Mouse (Mus musculus) forebrain, embryonic 11.5 days (tissue): ENCODE results near the gene Eps8. TPM values are rescaled to one million over a fixed set of nuclear protein-coding genes. Genes with fewer than 3 reads are reported as not detected.
A peak's percentile ranks its signal among the peaks of the same experiment; 100 is the strongest.

ENCODE experiments used
- ATAC-seq: fragments of 200-750 bp; cut with Nextera tagmentation; replicated peaks from 2 replicates; pipeline ENCODE4 v1.8.0; 2017; ENCODE audit warnings: moderate TSS enrichment; ENCODE audit not compliant: low FRiP score
- DNase-seq: peaks from one replicate; pipeline ENCODE4 v3.0.0-alpha.2; 2017; ENCODE audit warnings: low spot score
- H3K27ac ChIP-seq: fragments of 300-500 bp; sonication (generic); 2 replicates; pipeline ENCODE4 v1.5.1; 2014; ENCODE audit warnings: low read depth, low read length
- H3K27me3 ChIP-seq: fragments of 300-500 bp; sonication (generic); 2 replicates; pipeline ENCODE4 v1.6.1; 2014; ENCODE audit warnings: mild to moderate bottlenecking, low read length, mixed read lengths; ENCODE audit not compliant: control insufficient read depth, insufficient read depth
- H3K36me3 ChIP-seq: fragments of 300-500 bp; sonication (generic); 2 replicates; pipeline ENCODE4 v1.6.1; 2014; ENCODE audit warnings: mild to moderate bottlenecking, low read length, moderate library complexity, mixed read lengths; ENCODE audit not compliant: control insufficient read depth, insufficient read depth
- H3K4me1 ChIP-seq: fragments of 300-500 bp; sonication (generic); replicated peaks from 2 replicates; pipeline ENCODE4 v1.6.1; 2014; ENCODE audit warnings: low read length, mixed read lengths; ENCODE audit not compliant: control insufficient read depth, insufficient read depth
- H3K4me2 ChIP-seq: fragments of 300-500 bp; sonication (generic); 2 replicates; pipeline ENCODE4 v1.6.1; 2014; ENCODE audit warnings: low read depth, mild to moderate bottlenecking, low read length, moderate library complexity, mixed read lengths; ENCODE audit not compliant: severe bottlenecking
- H3K4me3 ChIP-seq: fragments of 300-500 bp; sonication (generic); 2 replicates; pipeline ENCODE4 v1.5.1; 2014; ENCODE audit warnings: low read depth, low read length
- H3K9ac ChIP-seq: fragments of 300-500 bp; sonication (generic); 2 replicates; pipeline ENCODE4 v1.6.1; 2014; ENCODE audit warnings: low read length
- H3K9me3 ChIP-seq: fragments of 300-500 bp; sonication (generic); 2 replicates; pipeline ENCODE4 v1.6.1; 2016; ENCODE audit warnings: low read length, mixed read lengths; ENCODE audit not compliant: control insufficient read depth
- whole genome bisulfite sequencing: fragments of 180-500 bp; shearing (Covaris S2); extraction: QIAGEN DNeasy Blood & Tissue Kit; methylation state at CpG from one replicate; pipeline ENCODE4 v1.1.7; 2014; 5-methylcytosine and 5-hydroxymethylcytosine counted together
- polyA plus RNA-seq: library from polyadenylated mRNA; unstranded; fragments of >200 nt; fragmentation: Nextera tagmentation; extraction: Ambion mirVana; gene quantifications from 2 replicates; pipeline ENCODE4 v1.2.1, GENCODE M21; 2014

Eps8 gene
- polyA plus RNA-seq, 1 experiment from 2014 or later: 5.9 TPM

DNA sequence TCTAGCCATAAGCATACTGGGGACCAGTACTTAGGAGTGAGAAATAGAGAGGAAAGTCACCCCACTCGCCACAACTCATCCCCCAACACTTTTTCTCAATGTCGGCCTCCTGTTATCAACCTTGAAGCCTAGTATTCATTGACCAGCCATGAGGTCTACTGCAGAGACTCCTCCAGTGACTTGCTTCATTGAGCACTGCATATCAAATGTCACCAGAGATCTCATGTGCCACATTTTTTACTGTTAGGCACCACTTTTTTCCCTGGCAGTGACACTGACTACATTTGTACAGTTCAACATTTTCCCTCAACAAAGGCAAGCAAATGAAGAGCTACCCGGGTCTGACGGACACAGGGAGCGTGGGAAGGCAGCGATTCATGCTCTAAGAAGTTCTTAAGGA is 108.6 kb downstream of the Eps8 start:
- Histone ChIP-seq H3K4me3 (no peak overlapping the region), H3K9ac (no peak overlapping the region), H3K36me3 (no peaks in the 10 kb centered on the region), H3K4me2 (no peak overlapping the region), H3K9me3 (no peaks in the 10 kb centered on the region), H3K27me3 (no peaks in the 10 kb centered on the region), H3K4me1 (peaks cover 15% of the 10 kb centered on the region; the same call in 1 of the 2 replicates), H3K27ac (no peak overlapping the region)
- ATAC-seq: no peak
- no peak for DNase-seq
- 90% methylated on average over 6 of the region's 6 CpGs for WGBS

DNA sequence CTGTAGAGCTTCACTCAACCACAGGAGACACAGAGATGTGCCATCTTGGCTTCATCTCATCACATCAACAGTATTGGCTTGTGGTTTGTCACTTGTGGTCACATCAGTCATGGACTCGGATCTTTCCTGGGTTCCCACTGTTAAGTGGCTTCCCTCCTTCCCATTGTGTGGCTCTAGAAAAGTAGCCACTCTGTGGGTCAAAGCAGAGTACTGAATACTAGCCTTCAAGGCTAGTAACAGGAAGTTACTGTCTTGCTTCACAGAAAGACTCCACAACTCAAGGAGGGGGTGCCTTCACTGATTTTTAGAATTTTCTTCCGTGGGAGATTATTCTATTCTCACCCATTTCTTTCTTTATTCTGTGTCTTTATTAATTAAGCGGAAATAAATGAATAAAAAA is 109.3 kb downstream of the Eps8 start:
- no peak for ATAC-seq

DNA sequence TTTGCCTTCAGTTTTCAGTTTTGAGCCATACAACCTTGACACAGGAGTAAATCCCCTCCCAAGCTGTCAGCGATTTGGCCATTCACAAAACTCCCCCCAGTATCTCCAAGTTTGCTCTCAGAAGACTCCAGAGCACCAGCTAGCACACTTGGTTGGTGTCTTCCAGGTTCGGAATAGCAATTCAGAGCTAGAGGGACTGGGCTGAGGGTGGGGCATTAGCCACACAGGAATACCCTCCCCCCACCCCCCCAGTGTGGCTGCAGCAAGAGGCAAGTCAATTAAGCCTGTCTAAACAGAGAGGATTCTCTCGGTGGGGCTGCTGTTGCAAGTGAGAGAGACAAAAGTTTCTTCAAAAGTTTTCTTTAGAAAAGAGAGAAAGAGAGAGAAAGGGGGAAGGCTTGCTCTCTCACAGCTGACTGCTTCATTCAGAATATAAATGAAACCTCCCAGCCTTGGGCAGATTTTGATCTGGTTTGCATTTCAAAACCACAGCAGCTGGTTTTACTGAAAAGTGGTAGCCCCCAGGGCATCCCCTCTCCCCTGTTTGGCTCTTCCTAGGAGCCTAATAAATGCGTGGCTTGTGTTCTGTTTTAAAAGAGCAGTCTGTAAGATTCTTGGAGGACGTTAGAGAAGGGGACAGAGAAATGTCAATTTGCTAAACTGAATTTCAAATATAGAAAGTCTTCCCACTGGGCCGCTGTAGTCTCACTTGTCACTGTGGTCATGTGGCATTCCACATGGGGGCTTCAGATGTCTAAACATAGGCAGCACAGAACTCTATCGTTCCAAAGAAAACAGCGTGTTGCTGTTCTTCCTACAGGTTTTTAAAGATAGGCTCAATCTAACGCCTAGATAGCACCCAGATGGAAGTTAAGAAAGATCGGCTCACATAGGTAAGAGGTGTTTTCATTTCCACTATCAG is 112.2 kb downstream of the Eps8 start:
- H3K9me3 ChIP-seq: no peaks in the 10 kb centered on the region
- peak overlapping the region; percentile 18; the same call in 1 of the 2 replicates for H3K27ac ChIP-seq
- H3K4me3 ChIP-seq: no peak overlapping the region
- H3K4me2 ChIP-seq: no peak overlapping the region; the same call in 1 of the 2 replicates
- ATAC-seq (peak; percentile 81), DNase-seq (no peak)
- H3K4me1 ChIP-seq: peaks cover 15% of the 10 kb centered on the region; the same call in 1 of the 2 replicates
- no peaks in the 10 kb centered on the region for H3K36me3 ChIP-seq
- WGBS: 4% methylated on average over 10 of the region's 10 CpGs
- peak overlapping the region; percentile 12; the same call in 1 of the 2 replicates for H3K9ac ChIP-seq
- H3K27me3 ChIP-seq: peaks cover 3% of the 10 kb centered on the region; the same call in 1 of the 2 replicates

More for the DNA sequence above, 109.3 kb downstream of the Eps8 start:
- WGBS: 87% methylated on average over 3 of the region's 3 CpGs
- H3K36me3 ChIP-seq: no peaks in the 10 kb centered on the region
- peaks cover 15% of the 10 kb centered on the region; the same call in 1 of the 2 replicates for H3K4me1 ChIP-seq
- H3K9me3 ChIP-seq: no peaks in the 10 kb centered on the region
- H3K9ac ChIP-seq: no peak overlapping the region
- no peak overlapping the region for H3K27ac ChIP-seq
- no peak for DNase-seq
- H3K27me3 ChIP-seq: peaks cover 3% of the 10 kb centered on the region; the same call in 1 of the 2 replicates
- no peak overlapping the region for H3K4me3 ChIP-seq
- H3K4me2 ChIP-seq: no peak overlapping the region

DNA sequence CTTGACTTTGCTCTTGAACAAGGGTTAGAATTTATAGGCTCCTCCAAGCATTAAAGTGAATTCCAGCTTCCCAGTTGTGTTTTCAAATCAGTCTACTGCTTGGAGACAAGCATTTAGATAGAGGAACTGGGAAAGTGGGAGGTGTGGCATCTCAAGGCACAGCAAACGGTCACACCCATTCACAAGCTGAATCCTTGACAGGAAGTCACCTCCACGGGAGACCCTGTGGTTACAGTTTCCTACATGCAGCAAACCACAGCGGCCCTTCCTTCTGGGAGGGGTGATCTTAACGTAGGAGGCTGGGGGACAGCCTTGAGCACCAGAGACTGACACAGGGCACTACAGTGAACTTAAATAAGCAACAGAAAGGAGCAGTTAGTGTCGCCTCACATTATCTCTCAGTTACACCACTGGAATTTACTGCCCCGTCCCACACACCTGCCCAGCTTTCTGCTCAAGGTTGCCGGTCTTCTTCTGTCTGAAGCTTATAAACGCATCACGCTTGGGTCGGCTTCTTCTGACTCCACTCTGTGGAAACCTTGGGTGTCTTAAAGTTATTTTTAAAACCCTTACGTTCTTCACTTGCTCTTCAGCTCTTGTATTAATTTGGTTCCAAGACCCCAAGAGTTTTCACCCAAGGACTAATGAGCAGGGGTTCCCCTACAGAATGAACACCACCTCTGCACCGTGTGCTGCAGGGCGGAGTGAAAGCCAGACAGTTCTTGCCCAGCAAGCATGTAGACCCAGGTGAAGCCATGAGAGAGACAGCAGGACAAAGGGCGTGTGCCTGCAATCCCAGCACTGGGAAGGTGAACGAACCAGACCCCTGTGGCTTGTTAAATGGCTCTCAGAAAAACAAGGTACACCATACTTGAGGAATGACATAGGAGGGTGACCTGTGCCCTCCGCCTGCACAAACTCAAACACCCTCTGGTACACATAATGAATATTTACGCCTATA is 113.2 kb downstream of the Eps8 start:
- Histone ChIP-seq H3K4me1 (peaks cover 15% of the 10 kb centered on the region; the same call in 1 of the 2 replicates), H3K4me2 (no peak overlapping the region), H3K27ac (peak overlapping the region; percentile 18; the same call in 1 of the 2 replicates), H3K4me3 (no peak overlapping the region), H3K36me3 (no peaks in the 10 kb centered on the region), H3K9ac (peak overlapping the region; percentile 12; the same call in 1 of the 2 replicates), H3K9me3 (no peaks in the 10 kb centered on the region), H3K27me3 (peaks cover 3% of the 10 kb centered on the region; the same call in 1 of the 2 replicates)
- 50% methylated on average over 17 of the region's 17 CpGs for WGBS
- ATAC-seq (peak; percentile 57), DNase-seq (no peak)

DNA sequence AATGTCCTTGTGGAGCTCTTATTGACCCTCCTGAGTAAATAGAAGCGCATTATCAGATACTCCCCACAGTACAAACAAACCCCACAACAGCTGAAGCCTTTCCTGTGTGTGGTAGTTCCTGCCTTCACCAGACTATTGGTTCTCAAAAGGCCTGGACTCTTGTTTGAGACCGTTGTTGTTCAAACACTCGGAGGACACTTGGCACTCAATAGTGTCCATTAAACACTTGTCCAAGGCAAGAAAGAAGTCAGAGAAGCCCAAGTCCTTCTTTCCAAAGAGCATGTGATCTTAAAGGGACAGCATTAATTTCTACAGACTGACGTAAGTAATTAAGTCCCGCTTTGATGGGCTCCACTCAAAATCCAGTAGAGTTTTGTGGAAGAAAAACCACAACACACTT is 113.9 kb downstream of the Eps8 start:
- ATAC-seq (no peak), DNase-seq (no peak)
- H3K27me3 ChIP-seq: peaks cover 3% of the 10 kb centered on the region; the same call in 1 of the 2 replicates
- H3K36me3 ChIP-seq: no peaks in the 10 kb centered on the region
- H3K27ac ChIP-seq: no peak overlapping the region
- H3K9me3 ChIP-seq: no peaks in the 10 kb centered on the region
- H3K9ac ChIP-seq: no peak overlapping the region
- no peak overlapping the region for H3K4me3 ChIP-seq
- H3K4me2 ChIP-seq: no peak overlapping the region
- peaks cover 15% of the 10 kb centered on the region; the same call in 1 of the 2 replicates for H3K4me1 ChIP-seq
- 80% methylated on average over 5 of the region's 5 CpGs for WGBS

DNA sequence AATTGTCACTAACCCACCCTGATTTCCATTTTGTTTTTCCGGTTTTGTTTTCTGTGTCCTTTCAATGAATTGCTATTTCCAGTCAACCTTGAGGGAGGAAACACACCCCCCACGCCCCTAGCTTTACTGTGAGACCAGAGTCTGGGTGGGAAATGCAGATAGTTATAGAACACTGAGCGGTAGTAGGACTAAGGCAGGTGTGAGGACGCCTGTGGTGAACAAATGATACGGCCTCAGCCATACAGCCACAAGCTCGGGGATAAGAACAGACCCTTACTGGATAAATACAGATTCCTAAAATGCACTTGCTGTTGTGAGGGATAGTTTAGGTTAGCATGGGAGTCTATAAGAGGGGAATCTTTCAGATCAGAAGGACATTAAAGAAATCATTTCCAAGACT is 114.3 kb downstream of the Eps8 start:
- no peak overlapping the region for H3K4me2 ChIP-seq
- H3K36me3 ChIP-seq: no peaks in the 10 kb centered on the region
- ATAC-seq (no peak), DNase-seq (no peak)
- no peak overlapping the region for H3K9ac ChIP-seq
- H3K9me3 ChIP-seq: no peaks in the 10 kb centered on the region
- H3K4me3 ChIP-seq: no peak overlapping the region
- H3K4me1 ChIP-seq: peaks cover 15% of the 10 kb centered on the region; the same call in 1 of the 2 replicates
- 88% methylated on average over 6 of the region's 6 CpGs for WGBS
- H3K27ac ChIP-seq: no peak overlapping the region
- peaks cover 3% of the 10 kb centered on the region; the same call in 1 of the 2 replicates for H3K27me3 ChIP-seq

DNA sequence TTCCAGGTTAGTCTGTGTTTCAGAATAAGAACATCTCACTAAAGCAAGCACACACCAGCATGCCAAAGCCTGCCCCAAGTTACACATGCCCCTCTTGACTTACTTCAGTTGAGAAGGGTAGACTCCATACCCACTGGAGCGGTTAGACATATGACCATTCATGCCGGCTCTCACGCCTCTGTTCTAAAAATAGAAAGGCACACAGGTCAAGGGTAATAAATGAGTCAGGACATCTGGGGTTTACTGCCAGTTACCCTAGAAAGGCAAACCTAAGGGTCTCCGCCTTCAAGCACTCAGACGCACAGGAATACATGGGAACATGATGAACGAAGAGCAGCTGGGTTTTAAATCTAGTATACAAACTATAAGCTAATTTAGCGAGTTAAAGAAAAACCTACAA is 115.5 kb downstream of the Eps8 start:
- 93% methylated on average over 7 of the region's 7 CpGs for WGBS
- no peak for DNase-seq
- Histone ChIP-seq H3K9me3 (no peaks in the 10 kb centered on the region), H3K4me2 (no peak overlapping the region), H3K27ac (no peak overlapping the region), H3K9ac (no peak overlapping the region), H3K4me1 (peaks cover 15% of the 10 kb centered on the region; the same call in 1 of the 2 replicates), H3K36me3 (no peaks in the 10 kb centered on the region), H3K27me3 (peaks cover 3% of the 10 kb centered on the region; the same call in 1 of the 2 replicates), H3K4me3 (no peak overlapping the region)
- ATAC-seq: no peak

DNA sequence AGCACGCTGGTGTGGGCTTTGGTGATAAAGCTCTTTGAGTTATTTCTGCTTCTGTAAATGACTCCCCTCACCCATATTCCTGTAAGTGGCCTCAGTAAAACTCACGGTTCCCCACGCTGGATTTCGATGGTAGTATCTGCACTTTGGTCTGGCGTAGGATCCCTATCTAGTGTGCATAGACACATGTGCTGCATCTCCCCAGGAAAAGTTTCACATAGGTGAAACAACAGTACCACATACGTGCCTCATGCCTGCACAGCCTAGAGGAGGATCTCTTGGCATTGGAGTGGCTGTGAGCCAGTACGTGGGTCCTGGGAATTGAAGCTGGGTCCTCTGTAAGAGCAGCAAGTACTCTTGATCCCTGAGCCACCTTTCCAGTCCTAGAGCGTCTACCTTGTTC is 121.9 kb downstream of the Eps8 start:
- H3K4me3 ChIP-seq: no peak overlapping the region
- H3K4me1 ChIP-seq: no peaks in the 10 kb centered on the region
- H3K27ac ChIP-seq: no peak overlapping the region
- WGBS: 93% methylated on average over 8 of the region's 8 CpGs
- DNase-seq (no peak), ATAC-seq (no peak)
- no peak overlapping the region for H3K4me2 ChIP-seq
- H3K9ac ChIP-seq: no peak overlapping the region
- H3K9me3 ChIP-seq: no peaks in the 10 kb centered on the region
- H3K27me3 ChIP-seq: no peaks in the 10 kb centered on the region
- H3K36me3 ChIP-seq: no peaks in the 10 kb centered on the region
